Mouse (Mus musculus) kidney, adult 11 months (tissue): ENCODE data around the gene Pde6g.
A peak's percentile ranks its signal among the peaks of the same experiment; 100 is the strongest.

ENCODE experiments used
- DNase-seq: peaks from one replicate; pipeline ENCODE4 v3.0.0; 2022

Pde6g gene

DNA sequence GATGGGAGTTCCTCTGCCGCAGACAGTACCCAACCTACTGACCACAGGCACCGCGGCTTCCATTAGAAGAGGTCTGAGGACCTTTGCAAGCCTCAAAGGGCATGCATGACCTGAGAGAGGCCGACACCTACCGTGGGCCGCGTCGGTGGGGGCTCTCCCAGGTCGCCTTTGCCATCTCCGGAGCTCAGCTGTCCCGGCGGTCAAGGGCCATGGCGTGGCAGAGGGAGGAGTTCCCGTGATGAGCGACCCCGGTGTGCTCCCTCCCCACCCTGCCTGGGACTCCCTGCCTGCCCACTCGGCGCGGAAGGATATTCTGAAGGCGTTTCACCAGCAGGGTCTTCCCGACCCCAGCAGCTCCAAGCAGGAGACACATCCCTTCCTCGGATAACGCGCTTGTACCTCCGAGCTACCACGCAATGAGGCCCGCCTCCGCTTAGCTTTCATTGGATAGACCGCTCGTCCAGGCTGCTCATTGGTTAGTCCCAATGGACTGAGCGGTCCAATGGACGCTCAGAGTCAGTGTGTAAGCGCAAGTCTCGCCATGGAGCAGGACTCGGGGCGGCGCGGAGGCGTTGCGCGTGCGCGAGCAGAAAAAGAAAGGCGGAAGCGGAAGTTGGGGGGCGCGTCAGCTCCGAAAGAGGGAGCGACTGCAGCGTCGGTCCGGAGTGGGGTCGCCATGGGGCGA lies 13.9 kb upstream of the Pde6g start, which contains the start of gene Arl16:
Gene Arl16, minus strand, starts transcription at position 557 of the 685 bp plus-strand sequence.
- peak; percentile 94 for DNase-seq

DNA sequence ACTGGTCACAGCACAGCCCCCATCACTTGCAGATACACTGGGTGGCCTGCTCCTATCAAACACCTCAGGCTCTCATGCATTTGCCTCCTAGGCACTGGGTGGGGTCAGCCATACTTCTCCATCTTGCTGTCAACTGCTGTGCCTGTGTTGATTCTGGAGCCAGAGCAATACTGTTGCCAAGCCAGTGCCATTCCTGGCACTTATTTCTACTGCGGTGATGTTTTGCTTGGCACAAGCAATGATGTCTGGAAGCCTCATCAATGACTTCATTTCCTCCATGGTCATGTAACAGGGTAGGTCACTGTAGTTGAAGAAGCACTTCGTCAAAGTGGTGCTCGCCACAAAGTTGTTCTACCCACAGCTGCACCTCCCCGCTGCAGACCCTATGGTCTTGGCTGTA lies 12.2 kb upstream of the Pde6g start:
- no peak for DNase-seq

DNA sequence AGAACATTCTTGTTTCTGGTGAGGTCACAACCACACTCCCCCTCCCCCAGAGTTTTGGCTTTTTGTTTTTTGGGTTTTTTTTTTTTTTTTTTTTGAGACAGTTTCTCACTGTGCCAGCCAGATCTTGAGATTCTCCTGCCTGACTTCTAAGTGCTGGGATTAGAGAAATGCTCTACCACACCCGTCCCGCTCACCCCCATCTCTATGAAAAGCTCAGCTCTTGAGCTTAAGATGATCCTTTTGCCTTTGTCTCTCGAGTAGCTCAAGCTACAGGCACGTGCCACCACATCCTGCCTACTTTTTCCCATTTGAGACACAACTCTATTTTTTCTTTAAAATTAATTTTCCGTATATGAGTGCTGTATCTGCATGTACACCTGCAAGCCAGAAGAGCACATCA lies 11.1 kb upstream of the Pde6g start:
- no peak for DNase-seq

DNA sequence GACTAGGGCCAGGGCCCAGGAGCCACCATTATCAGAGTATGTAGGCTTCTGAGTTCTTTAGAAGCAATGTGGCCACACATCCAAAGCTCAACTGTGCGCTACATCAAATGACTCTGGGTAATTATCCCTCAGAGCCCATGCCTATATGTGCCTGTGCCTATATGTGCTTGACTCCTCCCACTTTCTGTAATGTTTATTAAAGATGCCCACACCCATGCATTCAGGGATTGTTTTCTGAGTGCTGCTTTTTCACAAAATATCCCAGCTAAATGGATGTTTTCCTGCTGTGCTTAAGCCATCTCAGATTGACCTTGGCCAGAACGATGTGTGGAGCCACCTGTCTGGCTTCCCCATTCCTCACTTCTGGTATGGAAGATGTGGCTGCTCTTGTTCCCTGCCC lies 10.2 kb upstream of the Pde6g start:
- DNase-seq = no peak

DNA sequence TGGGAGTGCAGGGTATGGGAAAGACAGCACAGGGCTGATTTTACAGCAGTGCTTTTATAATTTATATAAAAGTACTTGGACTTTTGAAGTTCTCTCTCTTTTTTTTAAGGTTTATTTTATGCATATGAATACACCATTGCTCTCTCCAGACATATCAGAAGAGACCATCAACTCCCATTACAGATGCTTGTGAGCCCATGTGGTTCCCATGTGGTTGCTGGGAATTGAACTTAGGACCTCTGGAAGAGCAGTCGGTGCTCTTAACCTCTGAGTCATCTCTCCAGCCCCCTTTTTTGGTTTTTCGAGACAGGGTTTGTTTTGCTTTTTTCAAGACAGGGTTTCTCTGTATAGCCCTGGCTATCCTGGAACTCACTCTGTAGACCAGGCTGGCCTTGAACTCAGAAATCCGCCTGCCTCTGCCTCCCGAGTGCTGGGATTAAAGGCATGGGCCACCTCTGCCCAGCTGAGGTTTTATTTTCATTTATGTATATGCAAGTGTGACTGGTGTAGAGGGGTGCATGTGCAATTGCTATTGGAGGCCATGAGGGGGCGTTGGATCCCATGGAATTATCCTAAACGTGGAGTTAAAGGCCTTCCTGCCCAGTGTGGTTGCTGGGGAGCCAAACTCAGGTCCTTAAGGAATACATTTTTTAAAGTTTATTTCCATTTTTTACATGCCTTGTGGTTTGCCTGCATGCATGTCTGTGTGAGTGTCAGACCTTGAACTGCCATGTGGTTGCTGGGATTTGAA lies 5.7 kb upstream of the Pde6g start:
- DNase-seq = no peak

DNA sequence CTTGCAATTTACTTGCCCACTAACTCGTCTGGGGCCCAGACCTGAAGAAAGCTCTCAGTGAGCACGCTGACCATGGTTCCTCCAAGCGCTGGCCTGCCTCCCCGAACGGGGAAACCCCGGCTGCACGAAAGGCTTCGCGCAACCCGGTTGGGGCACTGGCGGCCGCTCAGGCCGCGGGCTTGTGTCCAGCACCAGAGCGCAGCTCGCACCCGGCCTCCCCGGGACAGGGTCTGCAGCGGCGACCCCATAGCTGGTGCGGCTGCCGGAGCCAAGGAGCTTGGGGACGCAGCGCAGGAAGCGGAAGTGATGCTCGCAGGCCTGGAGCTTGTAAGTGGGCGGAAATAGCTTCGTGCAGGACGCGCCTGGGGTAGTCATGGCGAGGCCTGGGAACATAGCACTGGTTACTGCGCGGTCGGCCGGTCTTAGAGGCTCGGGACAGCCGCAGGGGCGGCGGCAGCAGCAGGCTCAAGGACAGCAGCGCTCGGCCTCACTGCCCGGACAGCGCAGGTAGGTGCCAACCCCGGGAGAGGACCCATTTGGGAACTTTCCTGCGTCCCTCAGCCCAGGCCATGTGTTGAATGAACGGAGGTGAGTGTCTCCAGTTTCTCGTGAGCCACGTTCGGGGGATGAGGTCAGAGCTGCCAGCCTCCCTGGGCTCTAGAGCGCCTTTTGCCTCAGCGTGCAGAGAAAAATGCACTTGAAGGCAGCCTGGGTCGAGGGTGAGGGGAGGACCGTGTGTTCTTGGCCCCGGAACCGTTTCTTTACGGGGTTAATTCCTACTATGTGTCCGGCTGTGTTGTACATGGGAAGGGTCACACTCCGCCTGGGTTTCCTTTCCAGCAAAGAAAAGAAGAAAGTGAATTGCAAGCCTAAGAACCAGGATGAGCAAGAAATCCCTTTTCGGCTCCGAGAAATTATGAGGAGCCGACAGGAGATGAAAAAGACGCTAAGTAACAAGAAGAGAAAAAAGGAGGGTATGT lies 4.8 kb upstream of the Pde6g start, which contains the start of the genes Oxld1 and Ccdc137:
Gene Oxld1, minus strand, starts transcription at position 297 of the 980 bp plus-strand sequence.
Gene Ccdc137, plus strand, starts transcription at position 344 of the 980 bp plus-strand sequence.
- peak; percentile 76 for DNase-seq

DNA sequence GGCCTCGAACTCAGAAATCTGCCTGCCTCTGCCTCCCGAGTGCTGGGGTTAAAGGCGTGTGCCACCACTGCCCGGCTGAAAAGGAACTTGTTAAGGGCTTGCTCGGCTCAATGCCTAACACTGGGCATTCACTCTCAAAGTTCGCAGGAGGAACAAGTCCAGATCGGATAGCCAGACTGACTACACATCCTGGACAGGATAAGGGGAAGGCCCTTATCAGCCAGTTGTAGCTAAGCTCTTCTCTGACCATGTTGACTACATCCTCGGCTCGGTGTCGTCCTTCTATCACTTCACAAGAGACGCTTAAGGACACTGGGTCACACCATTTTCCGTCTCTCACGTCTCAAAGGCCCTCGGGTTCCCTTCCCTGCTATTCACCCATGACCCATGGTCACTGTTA lies 4.1 kb upstream of the Pde6g start:
- DNase-seq = no peak

DNA sequence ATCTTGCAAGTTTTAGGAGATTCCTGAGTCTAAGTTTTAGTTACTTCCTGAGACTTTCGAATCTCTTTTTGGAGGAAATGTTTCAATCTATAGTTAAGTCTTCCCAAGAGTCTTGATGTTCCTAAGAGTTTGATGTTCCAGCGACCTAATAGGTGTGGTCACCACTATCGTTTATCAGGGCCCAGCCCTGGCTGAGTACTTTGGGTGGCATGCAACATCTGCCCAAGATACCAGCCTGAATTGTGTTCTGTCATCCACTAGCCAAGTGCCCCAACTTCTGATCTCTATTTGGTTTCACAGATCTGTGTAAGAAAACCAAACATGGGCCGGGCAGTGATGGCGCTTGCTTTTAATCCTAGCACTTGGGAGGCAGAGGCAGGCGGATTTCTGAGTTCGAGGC lies 2.1 kb upstream of the Pde6g start:
- DNase-seq = no peak

DNA sequence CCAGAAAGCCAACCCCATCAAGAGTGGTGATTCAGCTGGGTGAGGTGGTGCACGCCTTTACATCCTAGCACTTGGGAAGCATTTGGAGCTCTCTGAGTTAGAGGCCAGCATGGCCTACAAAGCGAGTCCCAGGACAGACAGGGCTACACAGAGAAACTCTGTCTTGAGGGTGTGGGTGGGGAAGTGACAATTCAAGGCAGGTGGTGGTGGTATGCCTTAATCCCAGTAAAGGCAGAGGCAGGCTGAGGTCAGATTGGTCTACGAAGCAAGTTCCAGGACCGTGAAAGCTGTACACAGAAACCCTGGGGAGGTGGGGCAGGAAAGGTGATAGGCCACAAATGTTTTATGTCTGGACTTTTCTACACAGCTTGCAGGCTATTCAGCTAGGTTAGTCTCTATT lies 1.7 kb upstream of the Pde6g start:
- DNase-seq = no peak

DNA sequence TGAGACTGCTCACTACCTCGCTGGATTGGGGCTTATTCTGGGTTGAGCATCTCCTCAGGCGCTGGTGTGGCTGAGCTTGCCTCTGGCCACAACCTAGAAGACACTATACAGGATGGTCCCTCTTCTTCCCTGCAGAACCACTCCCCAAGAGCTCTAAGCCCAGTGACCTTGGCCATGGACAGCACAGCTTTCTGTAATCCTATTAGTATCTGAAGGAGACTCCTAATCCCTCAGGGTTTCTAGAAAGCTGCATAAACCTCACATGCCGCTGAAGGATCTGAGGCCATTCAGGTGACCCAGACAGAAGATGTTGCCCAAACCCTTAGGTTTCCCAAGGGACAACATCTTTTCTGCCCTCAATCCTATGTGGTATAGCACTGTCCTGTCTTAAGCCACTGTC lies 1.1 kb downstream of the Pde6g start:
- DNase-seq = no peak

DNA sequence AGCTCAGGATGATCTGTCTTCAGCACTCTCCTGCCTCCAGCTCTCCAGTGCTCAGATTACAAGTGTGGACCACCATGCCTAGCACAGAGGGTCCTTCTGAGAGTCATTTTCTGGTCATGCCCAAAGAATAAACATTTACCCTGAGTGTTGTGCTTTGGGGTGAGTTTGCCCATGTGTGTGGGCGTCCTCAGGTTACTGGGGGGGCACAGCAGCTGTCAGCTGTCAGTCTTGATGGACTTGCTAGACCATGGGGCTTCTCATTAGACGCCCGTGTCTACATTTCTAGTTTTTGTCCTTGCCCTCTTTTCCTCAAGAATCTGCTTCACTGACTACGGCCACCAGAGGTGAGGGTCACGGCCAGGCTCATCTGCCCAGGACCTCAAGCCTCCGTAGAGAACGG lies 6.1 kb downstream of the Pde6g start:
- no peak for DNase-seq

DNA sequence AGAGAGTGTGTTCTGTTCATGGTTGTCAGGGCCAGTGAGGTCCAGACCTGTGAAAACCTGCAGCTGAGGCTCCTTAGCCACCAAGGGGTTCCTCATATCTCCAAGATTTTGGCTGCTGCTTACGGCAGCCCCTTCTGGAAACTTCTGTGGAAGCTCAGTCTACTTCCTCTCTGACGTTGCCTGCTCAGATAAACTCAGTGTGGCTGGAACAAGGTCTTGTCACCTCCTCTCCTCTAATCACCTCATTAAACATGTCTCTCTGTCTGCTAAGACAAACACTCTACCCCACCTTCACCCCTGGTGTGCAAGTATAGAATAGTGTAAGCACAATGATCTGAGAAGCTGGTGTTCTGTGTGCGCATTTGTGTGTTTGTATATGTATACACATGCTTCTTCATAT lies 7.8 kb downstream of the Pde6g start:
- DNase-seq = no peak

DNA sequence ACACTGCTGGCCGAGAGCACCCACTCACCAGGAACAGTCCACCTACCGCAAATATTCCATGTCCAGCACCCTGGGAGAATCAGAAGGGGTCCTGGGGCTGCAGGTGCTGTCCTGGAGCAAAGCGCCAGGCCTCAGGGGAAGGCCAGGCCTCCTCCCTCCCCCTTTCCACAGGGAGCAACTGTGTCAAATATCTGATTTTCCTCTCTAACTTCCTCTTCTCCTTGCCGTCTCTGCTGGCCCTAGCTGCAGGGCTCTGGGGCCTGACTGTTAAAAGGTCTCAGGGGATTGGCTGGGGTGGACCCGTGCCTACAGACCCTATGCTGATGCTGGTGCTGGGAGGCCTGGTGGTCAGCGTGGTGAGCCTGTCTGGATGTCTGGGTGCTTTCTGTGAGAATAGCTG lies 9.2 kb downstream of the Pde6g start:
- no peak for DNase-seq

DNA sequence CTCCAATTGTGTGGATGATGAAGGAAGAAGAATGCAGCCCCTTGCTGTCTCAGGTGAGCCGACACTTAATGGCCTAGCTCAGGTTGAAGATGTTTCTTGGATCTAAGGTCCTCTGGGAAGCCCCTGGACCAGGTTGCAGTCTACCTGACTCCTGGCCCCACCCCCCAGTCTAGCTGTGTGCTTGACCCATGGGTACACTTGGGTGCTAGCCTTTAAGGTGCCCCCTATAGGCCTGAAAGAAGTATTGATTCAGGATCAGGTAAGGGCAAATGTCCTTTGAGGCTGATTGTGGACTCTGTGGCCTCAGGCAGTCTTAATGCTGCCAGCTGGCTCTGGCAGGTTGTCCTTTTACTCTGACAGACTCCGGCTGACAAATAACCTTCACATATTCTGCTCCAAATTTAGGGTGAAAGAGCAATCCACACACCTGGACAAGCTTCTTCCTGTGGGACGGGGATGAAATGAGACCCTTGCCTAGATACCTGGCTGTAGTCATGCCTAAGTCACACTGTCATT lies 10.5 kb downstream of the Pde6g start:
- DNase-seq = no peak

DNA sequence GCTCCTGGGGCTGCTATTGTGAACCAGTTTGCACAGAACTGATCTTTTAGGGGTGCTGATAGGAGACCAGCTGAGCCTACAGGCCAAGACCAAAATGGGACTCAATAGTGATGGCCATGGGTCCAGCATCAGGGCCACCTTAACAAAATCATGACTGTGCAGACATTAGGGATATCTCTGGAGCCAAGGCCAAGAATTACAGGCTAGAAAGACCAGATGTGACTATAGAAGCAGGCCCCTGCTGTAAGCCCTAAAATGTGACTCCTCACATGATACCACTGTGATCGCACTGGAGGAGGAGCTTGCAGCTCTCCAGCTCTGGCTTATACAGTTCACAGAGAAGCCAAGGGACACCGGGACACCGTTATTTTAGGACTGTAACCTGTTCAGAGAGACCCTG lies 11.0 kb downstream of the Pde6g start, which contains the start of gene Tspan10:
Gene Tspan10, plus strand, starts transcription at position 301 of the 400 bp plus-strand sequence.
- no peak for DNase-seq

DNA sequence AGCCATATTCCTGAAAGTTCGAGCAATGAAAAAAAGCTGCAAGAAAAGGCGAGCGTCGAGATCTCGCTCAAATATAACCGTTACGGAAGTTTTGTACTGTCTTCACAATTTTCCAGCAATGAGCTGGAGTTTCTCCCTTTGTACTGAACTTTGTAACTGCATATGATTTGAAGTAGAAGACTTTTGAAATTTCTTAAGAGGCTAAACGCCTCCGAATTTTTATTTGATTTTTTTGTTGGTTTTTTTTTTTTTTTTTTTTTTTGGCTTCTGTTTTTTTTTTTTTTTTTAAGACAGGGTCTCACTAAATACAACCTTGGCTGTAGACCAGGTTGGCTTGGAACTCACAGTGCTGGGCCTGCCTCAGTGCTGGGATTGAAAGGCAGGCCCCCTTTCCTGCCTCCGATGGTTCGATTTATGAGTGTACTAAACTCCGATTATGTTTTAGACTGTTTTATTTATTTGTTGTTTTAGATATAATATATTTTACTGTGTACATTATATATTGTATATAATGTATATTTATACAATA lies 15.4 kb downstream of the Pde6g start:
- DNase-seq = no peak

DNA sequence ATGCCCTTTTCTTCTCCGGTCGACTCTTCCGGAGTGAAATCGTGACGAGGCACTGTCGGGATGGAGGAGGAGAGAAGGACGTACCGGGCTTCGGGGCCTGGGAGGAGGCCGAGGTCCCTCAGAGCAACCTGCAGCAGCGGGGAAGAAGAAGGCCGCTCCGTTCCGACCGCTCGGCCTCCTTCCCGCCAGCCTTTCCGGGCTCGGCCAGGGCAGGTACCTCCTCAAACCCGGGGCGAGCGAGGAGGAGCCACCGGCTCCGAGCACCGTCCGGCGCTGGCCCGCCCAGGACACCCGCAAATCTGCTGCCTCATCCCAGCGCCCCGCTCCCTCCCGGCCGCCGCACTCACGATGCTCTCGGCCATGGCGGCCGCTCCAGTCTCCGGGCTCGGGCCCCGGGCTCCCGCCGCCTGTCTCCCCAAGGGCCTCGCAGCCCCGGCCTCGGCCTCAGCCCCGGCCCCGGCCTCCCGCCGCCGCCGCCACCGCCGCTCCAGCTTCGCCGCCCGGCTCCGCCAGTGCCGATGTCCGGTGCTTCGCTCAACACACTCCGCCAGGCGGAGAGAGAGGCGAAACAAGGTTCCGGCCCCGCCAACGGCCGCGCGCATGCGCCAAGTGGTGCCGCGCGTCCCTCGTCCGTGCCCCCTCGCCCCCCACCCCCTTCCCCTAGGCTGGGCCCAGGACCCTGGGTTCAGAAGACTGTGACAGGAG lies 16.0 kb downstream of the Pde6g start, which contains the start of gene Nploc4:
Gene Nploc4, minus strand, starts transcription at position 557 of the 705 bp plus-strand sequence.
- peak; percentile 73 for DNase-seq

DNA sequence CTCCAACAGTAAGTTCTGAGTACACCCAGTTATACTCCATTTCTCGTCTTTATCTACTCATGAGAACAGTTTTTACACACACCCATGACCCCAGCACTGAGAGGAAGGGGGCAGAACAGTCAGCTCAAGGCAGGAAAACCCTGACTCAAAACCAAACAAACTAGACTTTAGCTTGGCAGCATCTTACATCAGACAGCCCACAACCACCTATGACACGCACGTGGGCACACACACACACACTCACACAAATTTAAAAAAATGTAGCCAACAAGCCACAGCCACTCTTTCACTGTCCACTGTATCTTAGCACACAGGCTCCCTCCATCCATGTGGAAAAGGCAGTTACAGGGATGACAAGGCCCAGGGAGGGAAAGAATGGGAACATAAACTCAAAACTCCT lies 26.6 kb downstream of the Pde6g start:
- no peak for DNase-seq

DNA sequence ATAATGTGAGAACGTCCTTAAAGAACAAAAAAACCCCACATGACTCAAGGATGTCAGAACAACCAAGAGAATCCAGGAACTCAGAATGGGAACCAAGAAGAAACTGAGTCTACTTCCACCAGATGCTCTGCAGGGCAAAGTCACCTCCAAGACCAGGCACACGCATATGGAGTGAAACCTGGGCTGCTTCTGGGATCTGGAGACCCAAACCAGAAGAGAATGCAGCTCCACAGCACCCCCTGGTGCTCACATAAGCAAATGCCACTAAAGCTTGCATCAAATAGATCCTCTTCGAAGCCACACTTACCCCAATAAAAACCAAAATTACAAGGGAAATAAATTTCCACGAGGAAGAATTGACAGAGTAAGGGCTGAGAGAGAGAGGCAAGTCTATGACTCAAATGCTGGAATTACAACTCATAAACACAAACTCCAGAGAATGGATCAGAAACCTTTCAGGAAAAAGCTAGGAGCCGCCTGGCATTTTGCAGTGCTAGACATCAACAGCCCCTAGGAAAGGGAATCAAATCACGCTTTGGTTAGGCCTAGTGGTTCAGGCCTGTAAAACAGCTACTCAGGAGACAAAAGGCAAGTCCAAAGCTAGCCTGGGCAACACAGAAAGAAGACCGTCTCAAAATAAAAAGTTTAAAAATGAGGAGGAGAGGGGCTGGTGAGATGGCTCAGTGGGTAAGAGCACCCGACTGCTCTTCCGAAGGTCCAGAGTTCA lies 29.6 kb downstream of the Pde6g start:
- peak; percentile 41 for DNase-seq

DNA sequence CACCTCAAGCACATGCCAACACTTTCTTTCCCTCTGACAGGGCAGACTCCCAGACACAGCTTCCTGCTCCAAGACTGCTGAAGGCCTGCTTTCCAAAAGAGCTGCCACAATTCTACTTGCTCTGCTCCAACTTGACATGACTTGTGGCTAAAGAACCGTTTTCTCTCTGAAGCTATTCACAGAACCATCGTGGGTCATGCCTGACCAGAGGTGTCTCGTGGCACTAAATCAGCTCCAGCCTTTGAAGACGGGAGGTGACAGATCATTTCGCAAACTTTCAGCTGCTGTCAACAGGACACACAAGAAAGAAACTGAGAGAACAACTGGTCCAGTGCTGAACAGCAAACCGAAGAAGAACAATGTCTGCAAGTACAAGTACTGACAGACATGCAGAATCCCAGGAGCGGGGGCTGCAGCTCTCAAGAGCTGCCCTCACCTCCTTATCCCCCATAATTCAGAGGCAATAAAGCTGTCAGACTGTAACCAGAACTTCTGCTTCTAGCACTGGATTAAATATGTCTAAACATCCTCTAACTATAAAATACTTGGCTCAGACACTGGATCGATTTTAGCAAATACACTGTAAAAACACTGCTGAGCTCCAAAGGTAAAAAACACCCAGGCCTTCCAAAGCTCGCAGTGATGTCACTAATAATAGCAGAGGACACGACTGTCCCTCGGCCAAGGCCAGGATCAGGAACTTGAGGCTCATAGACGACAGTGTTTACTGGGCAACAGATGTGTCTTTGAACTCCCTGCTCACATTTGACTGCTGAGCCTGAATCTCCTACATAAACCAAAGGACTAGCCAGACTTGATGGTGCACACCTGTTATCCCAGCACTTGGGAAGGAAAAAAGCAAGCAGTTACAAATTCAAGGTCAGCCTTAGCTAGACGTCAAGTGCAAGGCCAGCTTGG lies 30.4 kb downstream of the Pde6g start:
- DNase-seq = no peak
